Mouse (Mus musculus) cerebellum, adult 9-10 months (tissue): ENCODE measurements around the gene Cd81.
A peak's percentile ranks its signal among the peaks of the same experiment; 100 is the strongest.

ENCODE experiments used
- DNase-seq: peaks from one replicate; pipeline ENCODE4 v3.0.0; 2022

Cd81 gene

GRCm38 (mm10) chr7:143075394-143075793 lies 22.9 kb downstream of the Cd81 start:
- no peak for DNase-seq

GRCm38 (mm10) chr7:143077351-143077750 lies 24.8 kb downstream of the Cd81 start:
- no peak for DNase-seq

GRCm38 (mm10) chr7:143082024-143082423 lies 29.5 kb downstream of the Cd81 start:
- DNase-seq, result no peak

- no peak for DNase-seq
Observed at GRCm38 (mm10) chr7:143083708-143084107, 31.2 kb downstream of the Cd81 start.

- peak; percentile 62 for DNase-seq
Observed at GRCm38 (mm10) chr7:143086366-143086765, 33.8 kb downstream of the Cd81 start.

GRCm38 (mm10) chr7:143087070-143087579 lies 34.6 kb downstream of the Cd81 start:
- DNase-seq, result no peak

GRCm38 (mm10) chr7:143093847-143094246 lies 41.3 kb downstream of the Cd81 start:
- DNase-seq, result no peak

GRCm38 (mm10) chr7:143094592-143095553 lies 42.3 kb downstream of the Cd81 start, which contains the start of gene Trpm5:
TSS of gene Trpm5 (minus strand) at chr7:143094642.
- peak; percentile 45 for DNase-seq

GRCm38 (mm10) chr7:143095554-143095907 lies 43.0 kb downstream of the Cd81 start:
- DNase-seq, result no peak

GRCm38 (mm10) chr7:143100759-143101158 lies 48.2 kb downstream of the Cd81 start:
- no peak for DNase-seq

- no peak for DNase-seq
Observed at GRCm38 (mm10) chr7:143105258-143105897, 52.8 kb downstream of the Cd81 start.

GRCm38 (mm10) chr7:143106062-143106461 lies 53.5 kb downstream of the Cd81 start, which contains the start of gene Kcnq1:
TSS of gene Kcnq1 (plus strand) at chr7:143106362.
- no peak for DNase-seq

- DNase-seq, result no peak
Observed at GRCm38 (mm10) chr7:143106672-143107465, 54.3 kb downstream of the Cd81 start.

GRCm38 (mm10) chr7:143108200-143108599 lies 55.7 kb downstream of the Cd81 start:
- peak; percentile 21 for DNase-seq

- DNase-seq, result no peak
Observed at GRCm38 (mm10) chr7:143108996-143109660, 56.6 kb downstream of the Cd81 start.

GRCm38 (mm10) chr7:143109696-143110095 lies 57.2 kb downstream of the Cd81 start:
- no peak for DNase-seq

- no peak for DNase-seq
Observed at GRCm38 (mm10) chr7:143110803-143111202, 58.3 kb downstream of the Cd81 start.

- DNase-seq, result no peak
Observed at GRCm38 (mm10) chr7:143111719-143112118, 59.2 kb downstream of the Cd81 start.

- no peak for DNase-seq
Observed at GRCm38 (mm10) chr7:143112395-143112794, 59.9 kb downstream of the Cd81 start.

GRCm38 (mm10) chr7:143114773-143115172 lies 62.2 kb downstream of the Cd81 start:
- DNase-seq, result no peak

GRCm38 (mm10) chr7:143116521-143116920 lies 64.0 kb downstream of the Cd81 start:
- no peak for DNase-seq
